Mouse (Mus musculus): ENCODE measurements at regions not wholly inside any gene's neighbourhood (a gene's known extent, or its start where the extent isn't known, plus 50 kb on each side); places are given as distances from the start of the nearest gene placed in this dataset.
A peak's percentile ranks its signal among the peaks of the same experiment; 100 is the strongest.

GRCm38 (mm10) chr3:117440294-117440693, 79.6 kb upstream of the Plppr4 start:
- H3K27me3 ChIP-seq = no peaks in the 10 kb centered on the region
- no peak overlapping the region for H3K9ac ChIP-seq (replicated peaks)
- H3K27ac ChIP-seq (replicated peaks) = no peak overlapping the region
- 57% methylated on average over 4 of the region's 4 CpGs for WGBS
- no peak overlapping the region for H3K4me2 ChIP-seq (replicated peaks)
- H3K4me3 ChIP-seq = no peak overlapping the region
- no peaks in the 10 kb centered on the region for H3K4me1 ChIP-seq
- H3K36me3 ChIP-seq = no peaks in the 10 kb centered on the region
- no peaks in the 10 kb centered on the region for H3K9me3 ChIP-seq
- no peak for ATAC-seq (ENCODE audit: low FRiP score, low read depth)

- Histone ChIP-seq H3K36me3 (no peaks in the 10 kb centered on the region), H3K27ac (replicated peaks) (no peak overlapping the region), H3K9me3 (no peaks in the 10 kb centered on the region), H3K9ac (replicated peaks) (no peak overlapping the region), H3K4me1 (no peaks in the 10 kb centered on the region), H3K4me3 (no peak overlapping the region), H3K27me3 (no peaks in the 10 kb centered on the region), H3K4me2 (replicated peaks) (no peak overlapping the region)
- peak; percentile 88 for ATAC-seq (ENCODE audit: low FRiP score, low read depth)
- WGBS = 15% methylated on average over 11 of the region's 11 CpGs
Measured at GRCm38 (mm10) chr3:117438473-117439114, 77.9 kb upstream of the Plppr4 start.

GRCm38 (mm10) chr3:117424526-117424925, 63.9 kb upstream of the Plppr4 start:
- H3K4me2 ChIP-seq (replicated peaks) = no peak overlapping the region
- no peak overlapping the region for H3K27ac ChIP-seq (replicated peaks)
- H3K9me3 ChIP-seq = 0 out of 2 replicates have a peak, but pooled peaks cover 3% of the 10 kb centered on the region
- no peak for ATAC-seq (ENCODE audit: low FRiP score, low read depth)
- H3K4me1 ChIP-seq = no peaks in the 10 kb centered on the region
- no peak overlapping the region for H3K4me3 ChIP-seq
- no peaks in the 10 kb centered on the region for H3K27me3 ChIP-seq
- H3K9ac ChIP-seq (replicated peaks) = no peak overlapping the region
- 89% methylated on average over 1 of the region's 1 CpGs for WGBS
- H3K36me3 ChIP-seq = no peaks in the 10 kb centered on the region

- Histone ChIP-seq H3K36me3 (no peaks in the 10 kb centered on the region), H3K9me3 (no peaks in the 10 kb centered on the region), H3K27ac (replicated peaks) (no peak overlapping the region), H3K4me1 (no peaks in the 10 kb centered on the region), H3K4me3 (no peak overlapping the region), H3K4me2 (replicated peaks) (no peak overlapping the region), H3K27me3 (no peaks in the 10 kb centered on the region), H3K9ac (replicated peaks) (no peak overlapping the region)
- no peak for ATAC-seq (ENCODE audit: low FRiP score, low read depth)
- 72% methylated on average over 4 of the region's 4 CpGs for WGBS
Measured at GRCm38 (mm10) chr3:117412896-117413747, 52.4 kb upstream of the Plppr4 start.

Measured in midbrain, embryonic 12.5 days (tissue).